Mouse (Mus musculus): Measurements from ENCODE around the gene Gm10128.
"Not testable (repeated sequence)": the region's sequence is repeated elsewhere in the genome, so short reads cannot be mapped to it uniquely, and the experiment has no call there.

Gene Gm10128

DNA sequence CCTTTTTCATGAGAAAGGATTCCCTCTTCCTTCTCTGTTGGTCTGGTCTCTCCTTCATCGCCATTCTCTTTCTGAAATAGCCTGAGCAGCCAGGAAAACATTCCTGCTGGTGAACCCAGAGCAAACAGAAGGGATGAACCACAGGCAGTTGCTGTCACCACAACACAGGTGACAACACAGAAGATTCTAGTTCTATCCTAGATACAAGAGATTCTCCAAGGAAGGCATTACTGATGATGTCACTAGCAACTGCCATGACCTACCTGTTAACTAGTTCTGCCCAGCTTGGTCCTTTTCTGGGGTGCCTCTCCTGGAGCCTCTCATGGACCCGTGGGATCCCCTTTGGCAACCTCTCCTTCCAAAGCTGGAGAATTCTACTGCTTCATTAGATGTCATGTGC, at the start of gene Gm10128:
Gene Gm10128, minus strand, starts transcription at position 101 of the 400 bp plus-strand sequence.
- DNase-seq (ENCODE audit: low read depth, low spot score) = not testable (repeated sequence)

DNA sequence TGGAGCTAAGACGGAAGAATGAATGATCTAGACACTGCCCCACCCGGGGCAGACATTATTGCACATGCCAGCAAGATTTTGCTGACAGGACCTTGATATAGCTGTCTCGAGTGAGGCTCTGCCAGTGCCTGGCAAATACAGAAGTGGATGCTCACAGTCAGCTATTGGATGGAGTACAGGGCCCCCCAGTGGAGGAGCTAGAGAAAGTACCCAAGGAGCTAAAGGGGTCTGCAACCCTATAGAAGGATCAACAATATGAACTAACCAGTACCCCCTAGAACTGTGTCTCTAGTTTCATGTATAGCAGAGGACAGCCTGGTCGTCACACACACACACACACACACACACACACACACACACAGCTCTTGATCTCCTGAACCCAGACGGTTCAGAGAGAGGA, 37.4 kb upstream of the Gm10128 start:
- not testable (repeated sequence) for DNase-seq (ENCODE audit: low read depth, low spot score)

DNA sequence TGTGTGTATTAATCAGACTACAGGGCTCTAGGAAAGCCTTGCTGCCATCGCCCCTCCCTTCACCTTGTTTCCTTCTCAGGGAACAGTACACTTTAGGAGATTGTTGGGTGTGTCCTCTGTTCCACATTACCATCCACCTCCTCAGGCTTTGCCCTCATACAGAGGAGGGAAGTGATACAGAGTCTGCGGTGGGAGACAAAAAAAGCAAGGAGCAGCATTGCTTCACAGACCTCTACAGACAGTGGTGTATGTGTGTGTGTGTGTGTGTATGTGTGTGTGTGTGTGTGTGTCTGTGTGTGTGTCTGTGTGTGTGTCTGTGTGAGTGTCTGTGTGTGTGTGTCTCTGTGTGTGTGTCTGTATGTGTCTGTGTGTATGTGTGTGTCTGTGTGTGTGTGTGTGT, 18.7 kb upstream of the Gm10128 start:
- not testable (repeated sequence) for DNase-seq (ENCODE audit: low read depth, low spot score)

DNA sequence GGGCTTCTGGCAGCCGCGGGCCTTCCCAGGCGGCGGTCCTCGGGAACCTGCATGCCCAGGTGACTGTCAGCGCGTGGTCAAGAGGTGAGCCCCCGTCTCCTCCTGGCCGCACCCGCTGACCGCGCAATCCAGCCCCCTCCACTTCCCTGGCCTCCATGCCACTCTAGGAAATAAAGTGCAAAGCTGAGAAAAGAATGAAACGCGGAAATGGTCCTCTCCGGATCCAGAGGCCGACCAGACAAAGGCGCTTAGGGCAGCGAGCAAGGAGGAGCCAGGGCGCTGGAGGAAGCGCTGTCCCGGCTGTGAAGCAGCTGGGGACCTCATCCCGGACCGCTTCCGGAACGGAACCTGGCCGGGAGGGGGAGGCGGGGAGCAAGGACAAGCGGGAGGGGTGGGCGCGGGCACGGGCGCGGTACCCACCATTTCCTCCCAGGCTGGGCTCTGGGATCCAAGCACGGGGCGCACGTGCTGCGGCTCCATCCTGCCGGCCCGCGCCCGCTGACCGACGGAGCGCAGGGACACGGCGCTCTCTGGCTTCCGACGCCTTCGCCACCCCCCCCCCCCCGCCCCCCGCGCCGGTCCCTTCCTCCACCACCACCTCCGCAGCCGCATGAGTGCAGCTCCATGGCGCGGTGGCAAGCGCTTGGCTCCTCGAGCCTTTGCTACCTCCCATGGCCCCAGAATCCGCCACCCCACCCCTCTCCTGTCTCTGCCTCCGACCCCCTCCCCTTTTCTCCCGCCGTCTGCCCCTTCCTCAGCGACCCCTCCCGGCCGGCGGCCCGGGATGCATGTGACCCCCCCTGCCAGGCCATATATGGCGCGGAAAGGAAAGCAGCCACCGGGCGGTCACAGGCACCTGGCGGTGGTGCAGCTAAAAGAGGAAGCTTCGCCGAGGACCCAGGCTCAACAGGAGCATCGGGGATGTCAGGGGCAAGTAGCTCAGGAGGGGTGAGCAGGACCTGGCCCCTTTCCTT, 14.6 kb upstream of the Gm10128 start:
- not testable (repeated sequence) for DNase-seq (ENCODE audit: low read depth, low spot score)

DNA sequence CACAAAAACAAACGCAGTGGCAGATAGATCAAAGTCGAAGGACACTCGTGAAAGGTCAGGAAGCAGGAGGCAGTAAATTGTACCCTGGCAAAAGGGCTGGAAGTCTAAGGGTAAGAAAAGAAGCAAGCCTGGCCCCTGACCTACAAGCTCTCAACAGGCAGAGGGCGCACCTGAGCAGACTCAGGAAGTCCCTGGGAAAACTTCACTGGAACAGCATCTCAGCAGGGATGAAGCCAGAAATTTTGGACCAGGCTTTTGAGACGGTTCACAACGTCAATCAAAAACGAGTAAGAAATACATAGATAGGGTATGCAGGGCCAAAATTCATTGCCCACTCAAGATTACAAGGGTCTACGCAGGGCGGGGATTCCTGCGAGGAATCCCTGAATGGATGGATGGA, 13.7 kb upstream of the Gm10128 start:
- DNase-seq (ENCODE audit: low read depth, low spot score) = not testable (repeated sequence)

DNA sequence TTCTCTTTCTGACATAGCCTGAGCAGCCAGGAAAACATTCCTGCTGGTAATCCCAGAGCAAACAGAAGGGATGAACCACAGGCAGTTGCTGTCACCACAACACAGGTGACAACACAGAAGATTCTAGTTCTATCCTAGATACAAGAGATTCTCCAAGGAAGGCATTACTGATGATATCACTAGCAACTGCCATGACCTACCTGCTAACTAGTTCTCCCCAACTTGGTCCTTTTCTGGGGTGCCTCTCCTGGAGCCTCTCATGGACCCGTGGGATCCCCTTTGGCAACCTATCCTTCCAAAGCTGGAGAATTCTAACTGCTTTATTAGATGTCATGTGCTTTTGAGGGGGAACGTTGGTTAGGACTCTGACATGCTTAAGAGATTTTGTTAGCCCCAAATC, 48.3 kb downstream of the Gm10128 start, which contains the start of gene Gm10338:
Gene Gm10338, minus strand, starts transcription at position 101 of the 400 bp plus-strand sequence.
- DNase-seq (ENCODE audit: low read depth, low spot score) = not testable (repeated sequence)

All from embryo, embryonic 11.5 days (tissue).